Mouse (Mus musculus) left cerebral cortex, postnatal 14 days (tissue): ENCODE data around the gene Pcdh15. TPM values are rescaled to one million over a fixed set of nuclear protein-coding genes. Genes with fewer than 3 reads are reported as not detected.

Source experiments
- DNase-seq, 2 experiments: peaks; one replicate each; pipeline ENCODE4 v3.0.0; 2021 to 2022; ENCODE audit warnings: low spot score in 2 of 2, mixed read lengths in 1 of 2
- intact Hi-C: fragments of 180-260 bp; cut with DNase I; formaldehyde crosslinking; loops from one replicate; pipeline ENCODE4 v1.15.1; 2025
- total RNA-seq, 2 experiments: library from RNA; stranded (reverse); gene quantifications; 2 replicates each; pipeline ENCODE4 v1.2.3; 2021

The Pcdh15 gene
- total RNA-seq, 2 experiments from 2014 or later: 32.2 to 32.8 TPM

- no peak for DNase-seq
Measured at GRCm38 (mm10) chr10:74379276-74380134, 1280.4 kb downstream of the Pcdh15 start.

GRCm38 (mm10) chr10:74387538-74388499, 1288.7 kb downstream of the Pcdh15 start:
- peak in 1 of 2 experiments; percentile 3 for DNase-seq
- intact Hi-C loops: no loop called here

More at GRCm38 (mm10) chr10:74379276-74380134, 1280.4 kb downstream of the Pcdh15 start:
- intact Hi-C loops: no loop called here

GRCm38 (mm10) chr10:74403111-74403510, 1304.0 kb downstream of the Pcdh15 start:
- intact Hi-C loops: no loop called here
- DNase-seq: peak; percentile 9 to 47

- no peak for DNase-seq
- intact Hi-C loops: no loop called here
Measured at GRCm38 (mm10) chr10:74414021-74414420, 1314.9 kb downstream of the Pcdh15 start.

- DNase-seq: no peak
- intact Hi-C loops: no loop called here
Measured at GRCm38 (mm10) chr10:74414945-74415344, 1315.8 kb downstream of the Pcdh15 start.

GRCm38 (mm10) chr10:74415359-74415758, 1316.2 kb downstream of the Pcdh15 start:
- no peak for DNase-seq
- intact Hi-C loops: no loop called here

GRCm38 (mm10) chr10:74415949-74416348, 1316.8 kb downstream of the Pcdh15 start:
- intact Hi-C loops: no loop called here
- DNase-seq: no peak

GRCm38 (mm10) chr10:74450069-74450468, 1350.9 kb downstream of the Pcdh15 start:
- no peak for DNase-seq
- intact Hi-C loops: no loop called here

GRCm38 (mm10) chr10:74463972-74464371, 1364.8 kb downstream of the Pcdh15 start:
- peak in 1 of 2 experiments; percentile 31 for DNase-seq
- intact Hi-C loops: loop anchor here (5.0 to 10.0 kb wide), 2 partner anchors 249 to 1362 kb away; no protein-coding TSS in a partner anchor

- DNase-seq: peak in 1 of 2 experiments; percentile 60
- intact Hi-C loops: no loop called here
Measured at GRCm38 (mm10) chr10:74480779-74481178, 1381.6 kb downstream of the Pcdh15 start.

GRCm38 (mm10) chr10:74512315-74512714, 1413.2 kb downstream of the Pcdh15 start:
- intact Hi-C loops: no loop called here

GRCm38 (mm10) chr10:74513743-74514142, 1414.6 kb downstream of the Pcdh15 start:
- intact Hi-C loops: no loop called here

More at GRCm38 (mm10) chr10:74512315-74512714, 1413.2 kb downstream of the Pcdh15 start:
- DNase-seq: no peak

GRCm38 (mm10) chr10:74538371-74538770, 1439.2 kb downstream of the Pcdh15 start:
- intact Hi-C loops: no loop called here

More at GRCm38 (mm10) chr10:74513743-74514142, 1414.6 kb downstream of the Pcdh15 start:
- DNase-seq: no peak

GRCm38 (mm10) chr10:74555326-74555725, 1456.2 kb downstream of the Pcdh15 start:
- no peak for DNase-seq
- intact Hi-C loops: no loop called here

More at GRCm38 (mm10) chr10:74538371-74538770, 1439.2 kb downstream of the Pcdh15 start:
- no peak for DNase-seq

GRCm38 (mm10) chr10:74569603-74570002, 1470.5 kb downstream of the Pcdh15 start:
- no peak for DNase-seq
- intact Hi-C loops: no loop called here

- DNase-seq: no peak
- intact Hi-C loops: no loop called here
Measured at GRCm38 (mm10) chr10:74579924-74580323, 1480.8 kb downstream of the Pcdh15 start.

GRCm38 (mm10) chr10:74591799-74592198, 1492.7 kb downstream of the Pcdh15 start:
- intact Hi-C loops: no loop called here
- DNase-seq: no peak

- intact Hi-C loops: no loop called here
- DNase-seq: no peak
Measured at GRCm38 (mm10) chr10:74607683-74608082, 1508.5 kb downstream of the Pcdh15 start.

GRCm38 (mm10) chr10:74621837-74622236, 1522.7 kb downstream of the Pcdh15 start:
- peak; percentile 11 to 24 for DNase-seq
- intact Hi-C loops: no loop called here

- intact Hi-C loops: no loop called here
- no peak for DNase-seq
Measured at GRCm38 (mm10) chr10:74625715-74626114, 1526.6 kb downstream of the Pcdh15 start.
